Mouse (Mus musculus) forebrain, embryonic 16.5 days (tissue): ENCODE measurements around the gene Twist2. TPM values are rescaled to one million over a fixed set of nuclear protein-coding genes. Genes with fewer than 3 reads are reported as not detected.
A peak's percentile ranks its signal among the peaks of the same experiment; 100 is the strongest.

Experiments used
- ATAC-seq: fragments of 200-750 bp; cut with Nextera tagmentation; 2 replicates; pipeline ENCODE4 v1.8.0; 2017; ENCODE audit warnings: mild to moderate bottlenecking, moderate library complexity
- H3K27ac ChIP-seq: fragments of 300-500 bp; sonication (generic); 2 replicates; pipeline ENCODE4 v1.5.1; 2014; ENCODE audit warnings: low read length, control low read depth
- H3K27me3 ChIP-seq: fragments of 300-500 bp; sonication (generic); replicated peaks from 2 replicates; pipeline ENCODE4 v1.6.1; 2014; ENCODE audit warnings: low read length; ENCODE audit not compliant: control insufficient read depth, insufficient read depth
- H3K36me3 ChIP-seq: fragments of 300-500 bp; sonication (generic); 2 replicates; pipeline ENCODE4 v1.6.1; 2014; ENCODE audit not compliant: control insufficient read depth, insufficient read depth
- H3K4me1 ChIP-seq: fragments of 300-500 bp; sonication (generic); replicated peaks from 2 replicates; pipeline ENCODE4 v1.6.1; 2014; ENCODE audit warnings: low read length; ENCODE audit not compliant: control insufficient read depth, insufficient read depth
- H3K4me2 ChIP-seq: fragments of 300-500 bp; sonication (generic); 2 replicates; pipeline ENCODE4 v1.6.1; 2014; ENCODE audit warnings: mild to moderate bottlenecking, low read length, control low read depth
- H3K4me3 ChIP-seq: fragments of 300-500 bp; sonication (generic); replicated peaks from 2 replicates; pipeline ENCODE4 v1.5.1; 2014; ENCODE audit warnings: mild to moderate bottlenecking, low read length, control low read depth
- H3K9ac ChIP-seq: fragments of 300-500 bp; sonication (generic); replicated peaks from 2 replicates; pipeline ENCODE4 v1.6.1; 2014; ENCODE audit warnings: low read depth, low read length, control low read depth
- H3K9me3 ChIP-seq: fragments of 300-500 bp; sonication (generic); 2 replicates; pipeline ENCODE4 v1.6.1; 2016; ENCODE audit warnings: low read length; ENCODE audit not compliant: control insufficient read depth
- WGBS: fragments of 180-500 bp; shearing (Covaris S2); extraction: QIAGEN DNeasy Blood & Tissue Kit; methylation state at CpG from one replicate; pipeline ENCODE4 v1.1.7; 2014; 5-methylcytosine and 5-hydroxymethylcytosine counted together
- polyA plus RNA-seq: library from polyadenylated mRNA; unstranded; fragments of >200 nt; fragmentation: Nextera tagmentation; extraction: Ambion mirVana; gene quantifications from 2 replicates; pipeline ENCODE4 v1.2.1, GENCODE M21; 2015

Twist2 gene
- polyA plus RNA-seq, 1 experiment from 2014 or later: 0.52 TPM

- Histone ChIP-seq H3K27me3 (no peaks in the 10 kb centered on the region), H3K27ac (no peak overlapping the region), H3K4me1 (no peaks in the 10 kb centered on the region), H3K4me2 (no peak overlapping the region), H3K4me3 (no peak overlapping the region), H3K9me3 (no peaks in the 10 kb centered on the region), H3K36me3 (no peaks in the 10 kb centered on the region), H3K9ac (no peak overlapping the region)
- ATAC-seq: no peak
- 41% methylated on average over 12 of the region's 12 CpGs for WGBS
Measured at GRCm38 (mm10) chr1:91770221-91770624, 31.0 kb upstream of the Twist2 start.

GRCm38 (mm10) chr1:91770676-91771075 is 30.6 kb upstream of the Twist2 start:
- Histone ChIP-seq H3K9me3 (no peaks in the 10 kb centered on the region), H3K9ac (no peak overlapping the region), H3K27ac (no peak overlapping the region), H3K36me3 (no peaks in the 10 kb centered on the region), H3K4me1 (no peaks in the 10 kb centered on the region), H3K4me2 (no peak overlapping the region), H3K27me3 (no peaks in the 10 kb centered on the region), H3K4me3 (no peak overlapping the region)
- 18% methylated on average over 10 of the region's 10 CpGs for WGBS
- ATAC-seq: no peak

GRCm38 (mm10) chr1:91776928-91777327 is 24.3 kb upstream of the Twist2 start:
- Histone ChIP-seq H3K9ac (no peak overlapping the region), H3K4me2 (no peak overlapping the region), H3K27me3 (no peaks in the 10 kb centered on the region), H3K36me3 (no peaks in the 10 kb centered on the region), H3K4me1 (no peaks in the 10 kb centered on the region), H3K9me3 (no peaks in the 10 kb centered on the region), H3K4me3 (no peak overlapping the region), H3K27ac (no peak overlapping the region)
- ATAC-seq: no peak
- WGBS: 81% methylated on average over 5 of the region's 5 CpGs

- no peaks in the 10 kb centered on the region for H3K27me3 ChIP-seq
- no peak overlapping the region for H3K27ac ChIP-seq
- no peak overlapping the region for H3K4me2 ChIP-seq
- H3K4me3 ChIP-seq: no peak overlapping the region
- no peaks in the 10 kb centered on the region for H3K4me1 ChIP-seq
- WGBS: 90% methylated on average over 4 of the region's 4 CpGs
- no peak overlapping the region for H3K9ac ChIP-seq
- no peaks in the 10 kb centered on the region for H3K9me3 ChIP-seq
- ATAC-seq: no peak
- H3K36me3 ChIP-seq: no peaks in the 10 kb centered on the region
Measured at GRCm38 (mm10) chr1:91779819-91780218, 21.4 kb upstream of the Twist2 start.

- H3K4me1 ChIP-seq: no peaks in the 10 kb centered on the region
- no peak overlapping the region for H3K4me3 ChIP-seq
- no peaks in the 10 kb centered on the region for H3K36me3 ChIP-seq
- H3K27ac ChIP-seq: no peak overlapping the region
- no peak for ATAC-seq
- no peaks in the 10 kb centered on the region for H3K27me3 ChIP-seq
- no peak overlapping the region for H3K9ac ChIP-seq
- no peak overlapping the region for H3K4me2 ChIP-seq
- no peaks in the 10 kb centered on the region for H3K9me3 ChIP-seq
- WGBS: 82% methylated on average over 7 of the region's 7 CpGs
Measured at GRCm38 (mm10) chr1:91781182-91781581, 20.1 kb upstream of the Twist2 start.

GRCm38 (mm10) chr1:91784162-91784561 is 17.1 kb upstream of the Twist2 start:
- H3K9ac ChIP-seq: no peak overlapping the region
- ATAC-seq: no peak
- WGBS: 79% methylated on average over 3 of the region's 3 CpGs

GRCm38 (mm10) chr1:91799323-91799722 is 1.9 kb upstream of the Twist2 start:
- 69% methylated on average over 3 of the region's 3 CpGs for WGBS
- Histone ChIP-seq H3K27me3 (peaks cover 51% of the 10 kb centered on the region), H3K4me1 (peaks cover 11% of the 10 kb centered on the region), H3K36me3 (no peaks in the 10 kb centered on the region), H3K27ac (no peak overlapping the region), H3K4me2 (no peak overlapping the region), H3K9me3 (no peaks in the 10 kb centered on the region), H3K9ac (no peak overlapping the region), H3K4me3 (no peak overlapping the region)
- ATAC-seq: no peak

More at GRCm38 (mm10) chr1:91784162-91784561, 17.1 kb upstream of the Twist2 start:
- Histone ChIP-seq H3K4me1 (no peaks in the 10 kb centered on the region), H3K36me3 (no peaks in the 10 kb centered on the region), H3K27ac (no peak overlapping the region), H3K9me3 (no peaks in the 10 kb centered on the region), H3K4me2 (no peak overlapping the region), H3K27me3 (no peaks in the 10 kb centered on the region), H3K4me3 (no peak overlapping the region)

GRCm38 (mm10) chr1:91800348-91800747 is 913 bp upstream of the Twist2 start:
- H3K9me3 ChIP-seq: no peaks in the 10 kb centered on the region
- H3K9ac ChIP-seq: no peak overlapping the region
- no peak overlapping the region for H3K27ac ChIP-seq
- no peak for ATAC-seq
- 15% methylated on average over 13 of the region's 13 CpGs for WGBS
- no peaks in the 10 kb centered on the region for H3K36me3 ChIP-seq
- H3K4me2 ChIP-seq: no peak overlapping the region
- peaks cover 53% of the 10 kb centered on the region for H3K27me3 ChIP-seq
- no peak overlapping the region for H3K4me3 ChIP-seq
- H3K4me1 ChIP-seq: peaks cover 11% of the 10 kb centered on the region

- 1% methylated on average over 45 of the region's 45 CpGs for WGBS
- H3K9ac ChIP-seq: no peak overlapping the region; the same call in 1 of the 2 replicates
- H3K9me3 ChIP-seq: no peaks in the 10 kb centered on the region
- peaks cover 53% of the 10 kb centered on the region for H3K27me3 ChIP-seq
- H3K4me1 ChIP-seq: peaks cover 11% of the 10 kb centered on the region
- H3K4me3 ChIP-seq: peak overlapping the region; percentile 37
- H3K4me2 ChIP-seq: peak overlapping the region; percentile 67
- H3K27ac ChIP-seq: no peak overlapping the region
- ATAC-seq: peak; percentile 50; the same call in 1 of the 2 replicates
- H3K36me3 ChIP-seq: no peaks in the 10 kb centered on the region
Measured at GRCm38 (mm10) chr1:91801844-91802366, 644 bp downstream of the Twist2 start.
